In the genomic region with DNA sequence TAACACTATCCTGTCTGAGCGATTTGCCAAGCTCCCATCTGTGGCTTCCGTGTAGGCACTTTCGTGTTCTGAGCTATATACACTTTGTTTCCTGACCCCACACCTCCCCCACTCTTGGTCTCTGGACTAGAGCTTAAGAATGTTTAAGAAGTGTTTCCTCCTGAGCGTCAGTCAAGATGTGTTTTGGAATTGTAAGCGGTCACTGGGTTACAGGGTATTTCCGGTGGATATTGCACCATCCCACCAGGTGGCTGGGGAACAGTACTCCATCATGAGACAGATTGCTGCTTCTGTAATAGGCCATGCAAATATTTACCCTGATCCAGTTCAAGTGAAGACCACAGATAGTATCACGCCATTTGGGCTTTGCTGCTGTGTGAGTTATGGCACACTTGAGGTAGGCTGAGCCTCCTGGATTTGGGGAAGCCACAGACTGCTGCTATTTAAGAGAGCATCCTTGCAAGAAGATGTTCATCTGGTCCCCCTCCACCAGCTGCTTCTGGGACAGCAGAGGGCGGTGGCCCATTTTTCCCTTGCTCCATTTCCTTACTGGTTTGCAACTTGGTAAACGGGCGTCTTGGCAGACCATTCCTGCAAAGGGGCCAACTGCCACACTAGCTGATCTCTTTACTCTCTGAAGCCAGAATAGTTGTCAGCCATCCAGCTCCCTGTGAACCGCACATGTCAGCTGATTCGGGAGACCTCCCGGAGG, we compare ENCODE assay signal across 8 mouse cellular contexts.
DNase-seq lines count a peak whose midpoint lies in the region; ATAC-seq and TF ChIP-seq lines count a peak whose summit lies in the region.

No protein-coding gene starts in this region.

- no peaks in the 10 kb centered on the region for H3K27me3 ChIP-seq in hindbrain, postnatal 0 days (ENCODE audit: insufficient read depth, low read length)
- H3K27me3 ChIP-seq in hindbrain, embryonic 12.5 days, result no peaks in the 10 kb centered on the region
- no peaks in the 10 kb centered on the region; the same call in 1 of the 2 replicates for H3K27me3 ChIP-seq in cerebellum, adult 2 months (ENCODE audit: control insufficient read depth, insufficient read depth, low read length)
- no peaks in the 10 kb centered on the region for H3K27me3 ChIP-seq in stomach, postnatal 0 days (ENCODE audit: control insufficient read depth, insufficient read depth, low read length)
- no peaks in the 10 kb centered on the region for H3K27me3 ChIP-seq in thymus, adult 2 months (ENCODE audit: control insufficient read depth, insufficient read depth, low read length)

- no peak overlapping the region for H3K4me2 ChIP-seq in hindbrain, postnatal 0 days (ENCODE audit: low read depth, low read length)
- H3K4me2 ChIP-seq in hindbrain, embryonic 12.5 days (replicated peaks), result no peak overlapping the region
- no peak overlapping the region for H3K4me2 ChIP-seq in stomach, postnatal 0 days (replicated peaks; ENCODE audit: low read depth)

- ATAC-seq in hindbrain, postnatal 0 days, result 0 out of 2 replicates have a peak, but pooled peaks have one; percentile 27
- ATAC-seq in hindbrain, embryonic 12.5 days (ENCODE audit: low FRiP score), result no peak
- ATAC-seq in stomach, postnatal 0 days (ENCODE audit: low FRiP score, low TSS enrichment), result peak; percentile 21; the same call in 1 of the 2 replicates

- H3K9ac ChIP-seq in hindbrain, postnatal 0 days (replicated peaks; ENCODE audit: low read length), result no peak overlapping the region
- no peak overlapping the region for H3K9ac ChIP-seq in hindbrain, embryonic 12.5 days
- H3K9ac ChIP-seq in stomach, postnatal 0 days (ENCODE audit: low read length), result no peak overlapping the region

- no peak overlapping the region for H3K27ac ChIP-seq in hindbrain, postnatal 0 days
- H3K27ac ChIP-seq in hindbrain, embryonic 12.5 days, result no peak overlapping the region
- no peak overlapping the region for H3K27ac ChIP-seq in cerebellum, adult 2 months (ENCODE audit: insufficient read depth, low read length)
- no peak overlapping the region for H3K27ac ChIP-seq in stomach, postnatal 0 days (replicated peaks)
- H3K27ac ChIP-seq in thymus, adult 2 months (ENCODE audit: control insufficient read depth, insufficient read depth, low read length), result no peak overlapping the region

- TF ChIP-seq EP300 in stomach, postnatal 0 days (optimal IDR thresholded peaks at IDR 0.05), result no peak

- WGBS in hindbrain, postnatal 0 days, result 47% methylated on average over 13 of the region's 13 CpGs
- 70% methylated on average over 13 of the region's 13 CpGs for WGBS in hindbrain, embryonic 12.5 days
- WGBS in cerebellum, adult 2 months, result 30% methylated on average over 13 of the region's 13 CpGs
- WGBS in stomach, postnatal 0 days, result 41% methylated on average over 13 of the region's 13 CpGs
- WGBS in thymus, adult 2 months, result 57% methylated on average over 13 of the region's 13 CpGs

- H3K36me3 ChIP-seq in hindbrain, postnatal 0 days (ENCODE audit: insufficient read depth, low read length), result no peaks in the 10 kb centered on the region
- no peaks in the 10 kb centered on the region for H3K36me3 ChIP-seq in hindbrain, embryonic 12.5 days
- H3K36me3 ChIP-seq in stomach, postnatal 0 days (ENCODE audit: control insufficient read depth, insufficient read depth, low read length), result no peaks in the 10 kb centered on the region
- H3K36me3 ChIP-seq in thymus, adult 2 months (ENCODE audit: control insufficient read depth, insufficient read depth, low read length), result no peaks in the 10 kb centered on the region

- TF ChIP-seq POLR2A in cerebellum, adult 2 months (IDR thresholded peaks at IDR 0.05; ENCODE audit: borderline replicate concordance, insufficient read depth, low read length), result no peak
- TF ChIP-seq POLR2A in thymus, adult 2 months (IDR thresholded peaks at IDR 0.05; ENCODE audit: control insufficient read depth, extremely low read depth, insufficient read depth, low read length, poor library complexity), result no peak

- peaks cover 20% of the 10 kb centered on the region for H3K4me1 ChIP-seq in hindbrain, postnatal 0 days (ENCODE audit: insufficient read depth, low read length)
- peaks cover 4% of the 10 kb centered on the region; the same call in 1 of the 2 replicates for H3K4me1 ChIP-seq in hindbrain, embryonic 12.5 days
- peaks cover 19% of the 10 kb centered on the region for H3K4me1 ChIP-seq in cerebellum, adult 2 months (ENCODE audit: control insufficient read depth, insufficient read depth, low read length)
- H3K4me1 ChIP-seq in stomach, postnatal 0 days (replicated peaks; ENCODE audit: control insufficient read depth, insufficient read depth), result no peaks in the 10 kb centered on the region
- no peaks in the 10 kb centered on the region for H3K4me1 ChIP-seq in thymus, adult 2 months (replicated peaks; ENCODE audit: control insufficient read depth, insufficient read depth, low read length)

- no peaks in the 10 kb centered on the region for H3K9me3 ChIP-seq in hindbrain, postnatal 0 days (ENCODE audit: low read length)
- no peaks in the 10 kb centered on the region for H3K9me3 ChIP-seq in hindbrain, embryonic 12.5 days (replicated peaks)
- H3K9me3 ChIP-seq in stomach, postnatal 0 days (ENCODE audit: control insufficient read depth, low read length), result no peaks in the 10 kb centered on the region

- no peak for TF ChIP-seq CTCF in hindbrain, postnatal 0 days (IDR thresholded peaks at IDR 0.05; ENCODE audit: low read depth)
- no peak for TF ChIP-seq CTCF in cerebellum, adult 2 months (IDR thresholded peaks at IDR 0.05; ENCODE audit: borderline replicate concordance, insufficient read depth, low read depth, low read length)
- TF ChIP-seq CTCF in stomach, postnatal 0 days (IDR thresholded peaks at IDR 0.05; ENCODE audit: low read depth), result peak; percentile 19; the same call in 1 of the 2 replicates
- TF ChIP-seq CTCF in thymus, adult 2 months (IDR thresholded peaks at IDR 0.05; ENCODE audit: borderline replicate concordance, control insufficient read depth, extremely low read depth, insufficient read depth, low read length, poor library complexity), result no peak

- peak; percentile 74 for DNase-seq in hindbrain, postnatal 0 days (ENCODE audit: low spot score)
- DNase-seq in cerebellum, adult 2 months, result peak; percentile 29 to 62
- peak; percentile 64 for DNase-seq in gastrocnemius, postnatal 25 days
- peak; percentile 10 to 25 for DNase-seq in layer of hippocampus, postnatal 25 days (ENCODE audit: extremely low spot score in 1 of 2, low spot score in 1 of 2)
- no peak for DNase-seq in stomach, postnatal 0 days (ENCODE audit: low spot score)
- no peak for DNase-seq in kidney, postnatal 14 days
- no peak for DNase-seq in thymus, adult 2 months

- H3K4me3 ChIP-seq in hindbrain, postnatal 0 days (ENCODE audit: low read length), result no peak overlapping the region
- no peak overlapping the region for H3K4me3 ChIP-seq in hindbrain, embryonic 12.5 days
- H3K4me3 ChIP-seq in cerebellum, adult 2 months (replicated peaks; ENCODE audit: insufficient read depth, low read depth, low read length), result no peak overlapping the region
- no peak overlapping the region for H3K4me3 ChIP-seq in stomach, postnatal 0 days (ENCODE audit: low read depth, low read length)
- no peak overlapping the region for H3K4me3 ChIP-seq in thymus, adult 2 months (ENCODE audit: control insufficient read depth, insufficient read depth, low read length)

Comparison
In these comparisons a context has a peak if more than half of its experiments do, and no peak if none do; other contexts are left out.
1. DNase-seq: peak in hindbrain, postnatal 0 days (single experiment), cerebellum, adult 2 months (2 of 2), gastrocnemius, postnatal 25 days (single experiment) and layer of hippocampus, postnatal 25 days (2 of 2); none in stomach, postnatal 0 days (single experiment), kidney, postnatal 14 days (single experiment) and thymus, adult 2 months (single experiment).